Mouse (Mus musculus) G1E (cell line): ENCODE measurements at regions not wholly inside any gene's neighbourhood (a gene's known extent, or its start where the extent isn't known, plus 50 kb on each side); places are given as distances from the start of the nearest gene placed in this dataset.

ENCODE experiments used
- ATAC-seq: 2 replicates; pipeline ENCODE4 v1.8.0; 2016; ENCODE audit warnings: mild to moderate bottlenecking; ENCODE audit not compliant: insufficient number of reproducible peaks, poor library complexity, low FRiP score, severe bottlenecking; ENCODE audit errors: extremely low read depth
- DNase-seq: peaks from one replicate; pipeline ENCODE4 v3.0.0; 2012; ENCODE audit warnings: low spot score
- H3K27me3 ChIP-seq: 2 replicates; pipeline ENCODE4 v1.6.1; 2012; ENCODE audit warnings: mild to moderate bottlenecking, low read length, inconsistent platforms; ENCODE audit not compliant: insufficient read depth
- H3K36me3 ChIP-seq: replicated peaks from 2 replicates; pipeline ENCODE3; 2012; ENCODE audit warnings: mild to moderate bottlenecking, inconsistent platforms
- H3K4me1 ChIP-seq: 2 replicates; pipeline ENCODE4 v1.6.1; 2012; ENCODE audit warnings: low read depth, low read length, inconsistent platforms, mixed read lengths; ENCODE audit not compliant: insufficient read depth
- H3K4me3 ChIP-seq: 2 replicates; pipeline ENCODE4 v1.5.1; 2012; ENCODE audit warnings: low read depth, mild to moderate bottlenecking, inconsistent platforms, low read length, moderate library complexity, mixed read lengths
- H3K9me3 ChIP-seq: replicated peaks from 2 replicates; pipeline ENCODE4 v1.6.1; 2012; ENCODE audit warnings: inconsistent platforms
- CTCF ChIP-seq: IDR thresholded peaks from 2 replicates; pipeline ENCODE4 v1.5.1; 2012; ENCODE audit warnings: low read depth, low read length, inconsistent platforms, mixed read lengths
- GATA1 ChIP-seq: IDR thresholded peaks from 2 replicates; pipeline ENCODE4 v1.6.1; 2012; ENCODE audit warnings: borderline replicate concordance, low read length, inconsistent platforms, mixed read lengths
- GATA2 ChIP-seq: IDR thresholded peaks from 2 replicates; pipeline ENCODE4 v1.6.1; 2012; ENCODE audit warnings: low read depth, low read length, inconsistent platforms, borderline replicate concordance
- POLR2AphosphoS5 ChIP-seq: IDR thresholded peaks from 2 replicates; pipeline ENCODE4 v1.6.1; 2012; ENCODE audit warnings: low read depth, low read length, inconsistent platforms; ENCODE audit not compliant: insufficient replicate concordance
- TAL1 ChIP-seq: conservative IDR thresholded peaks from 2 replicates; pipeline ENCODE4 v1.6.1; 2012; ENCODE audit warnings: low read depth, low read length, inconsistent platforms, mixed read lengths

DNA sequence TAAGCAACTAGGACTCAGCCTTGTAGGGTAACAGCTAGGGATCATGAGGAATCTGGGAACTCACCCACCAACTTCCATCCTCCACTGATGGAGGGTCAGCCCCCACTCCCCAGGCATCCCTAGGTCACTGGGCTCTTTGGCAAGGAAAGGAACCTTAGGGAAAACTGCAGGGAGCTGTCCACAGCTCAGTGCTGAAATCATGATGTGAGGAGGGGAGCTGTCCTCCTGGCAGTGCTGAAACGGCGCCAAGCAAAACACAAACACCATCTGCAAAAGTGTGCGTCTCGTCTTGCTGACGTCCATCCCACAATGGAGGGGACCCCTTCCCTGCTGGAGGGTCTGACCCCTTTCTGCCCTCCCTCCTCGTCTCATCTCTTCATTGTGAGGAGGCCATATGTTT, 68.6 kb upstream of the Rph3a start:
- peaks cover 6% of the 10 kb centered on the region for H3K9me3 ChIP-seq
- H3K4me1 ChIP-seq: no peaks in the 10 kb centered on the region
- TF ChIP-seq CTCF: no peak
- no peak for TF ChIP-seq GATA2
- no peak for TF ChIP-seq GATA1
- TF ChIP-seq POLR2AphosphoS5: no peak
- no peak for TF ChIP-seq TAL1
- H3K36me3 ChIP-seq: no peaks in the 10 kb centered on the region
- no peaks in the 10 kb centered on the region for H3K27me3 ChIP-seq
- DNase-seq (peak; percentile 25), ATAC-seq (no peak)
- H3K4me3 ChIP-seq: no peak overlapping the region

DNA sequence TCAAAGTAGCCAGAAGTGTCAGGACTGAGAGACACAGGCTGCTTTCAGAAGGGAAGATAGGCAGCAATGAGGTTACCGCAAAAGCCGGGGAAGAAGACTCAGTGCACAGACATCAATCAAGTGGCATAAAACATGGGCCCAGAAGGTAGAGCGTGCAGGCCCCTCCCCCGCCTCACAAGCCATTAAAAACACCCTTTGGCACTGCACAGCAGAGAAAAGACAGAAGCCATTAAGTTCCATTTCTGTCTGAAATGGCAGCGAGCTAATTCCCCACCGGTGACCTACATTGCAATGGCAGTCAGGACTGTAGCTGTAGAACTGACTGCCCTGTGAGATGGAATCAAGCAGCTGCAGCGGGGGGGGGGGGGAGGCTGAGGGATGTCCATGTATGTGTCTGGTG, 66.8 kb upstream of the Rph3a start:
- peaks cover 3% of the 10 kb centered on the region for H3K9me3 ChIP-seq
- no peaks in the 10 kb centered on the region for H3K36me3 ChIP-seq
- no peak for TF ChIP-seq GATA1
- TF ChIP-seq CTCF: no peak
- no peak for TF ChIP-seq GATA2
- no peak for TF ChIP-seq POLR2AphosphoS5
- TF ChIP-seq TAL1: no peak
- no peaks in the 10 kb centered on the region for H3K27me3 ChIP-seq
- DNase-seq: no peak
- H3K4me3 ChIP-seq: no peak overlapping the region
- ATAC-seq: no peak
- H3K4me1 ChIP-seq: no peaks in the 10 kb centered on the region

DNA sequence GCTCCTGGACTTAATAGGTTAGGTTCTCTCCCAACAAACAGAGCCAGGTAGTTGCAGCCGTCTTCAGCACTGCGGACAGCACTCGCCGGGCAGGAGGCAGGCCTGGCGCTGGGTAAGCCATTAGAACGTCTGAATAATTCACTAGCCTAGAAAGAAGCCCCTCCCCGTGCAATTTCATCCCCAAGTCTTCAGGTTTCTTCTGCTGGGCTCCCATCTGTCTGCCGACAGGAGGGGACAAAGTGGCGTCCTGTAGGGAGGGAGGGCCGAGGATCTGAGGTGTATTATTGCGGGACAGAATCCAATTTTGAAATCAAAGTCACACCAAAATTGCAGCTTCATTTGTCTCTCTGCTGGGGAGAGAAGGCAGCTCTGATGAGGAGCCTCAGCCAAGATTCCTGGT, 58.9 kb upstream of the Rph3a start:
- no peak for ATAC-seq
- TF ChIP-seq GATA2: no peak
- TF ChIP-seq POLR2AphosphoS5: no peak
- no peak for TF ChIP-seq CTCF
- no peak for TF ChIP-seq TAL1
- no peak for TF ChIP-seq GATA1
- DNase-seq: peak; percentile 5
- Histone ChIP-seq H3K4me3 (no peak overlapping the region), H3K27me3 (no peaks in the 10 kb centered on the region), H3K36me3 (no peaks in the 10 kb centered on the region), H3K9me3 (no peaks in the 10 kb centered on the region), H3K4me1 (no peaks in the 10 kb centered on the region)

DNA sequence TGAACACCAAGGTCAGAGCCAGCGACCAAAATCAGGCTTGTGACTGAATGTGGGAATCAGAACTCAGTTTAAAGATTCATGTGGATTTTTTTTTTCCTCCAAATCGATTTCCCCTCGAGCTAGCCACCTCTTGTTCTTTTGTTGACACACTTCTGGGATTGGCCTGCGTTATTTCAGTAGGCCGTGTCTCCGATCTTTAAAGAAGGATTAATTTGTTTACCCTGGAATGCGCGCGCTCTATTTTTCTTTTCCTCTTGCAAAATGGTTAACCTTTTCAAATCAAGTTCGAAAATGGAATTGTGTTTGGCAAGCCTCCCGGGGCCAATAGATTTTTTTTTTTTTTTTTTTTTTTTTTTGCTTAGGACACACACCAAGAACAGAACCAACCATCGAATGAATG, 54.8 kb upstream of the Rph3a start:
- TF ChIP-seq CTCF: no peak
- no peak for TF ChIP-seq GATA2
- TF ChIP-seq TAL1: no peak
- no peak for TF ChIP-seq GATA1
- no peak for TF ChIP-seq POLR2AphosphoS5
- no peak overlapping the region for H3K4me3 ChIP-seq
- no peaks in the 10 kb centered on the region for H3K36me3 ChIP-seq
- DNase-seq (no peak), ATAC-seq (no peak)
- H3K27me3 ChIP-seq: no peaks in the 10 kb centered on the region
- H3K4me1 ChIP-seq: no peaks in the 10 kb centered on the region
- no peaks in the 10 kb centered on the region for H3K9me3 ChIP-seq

DNA sequence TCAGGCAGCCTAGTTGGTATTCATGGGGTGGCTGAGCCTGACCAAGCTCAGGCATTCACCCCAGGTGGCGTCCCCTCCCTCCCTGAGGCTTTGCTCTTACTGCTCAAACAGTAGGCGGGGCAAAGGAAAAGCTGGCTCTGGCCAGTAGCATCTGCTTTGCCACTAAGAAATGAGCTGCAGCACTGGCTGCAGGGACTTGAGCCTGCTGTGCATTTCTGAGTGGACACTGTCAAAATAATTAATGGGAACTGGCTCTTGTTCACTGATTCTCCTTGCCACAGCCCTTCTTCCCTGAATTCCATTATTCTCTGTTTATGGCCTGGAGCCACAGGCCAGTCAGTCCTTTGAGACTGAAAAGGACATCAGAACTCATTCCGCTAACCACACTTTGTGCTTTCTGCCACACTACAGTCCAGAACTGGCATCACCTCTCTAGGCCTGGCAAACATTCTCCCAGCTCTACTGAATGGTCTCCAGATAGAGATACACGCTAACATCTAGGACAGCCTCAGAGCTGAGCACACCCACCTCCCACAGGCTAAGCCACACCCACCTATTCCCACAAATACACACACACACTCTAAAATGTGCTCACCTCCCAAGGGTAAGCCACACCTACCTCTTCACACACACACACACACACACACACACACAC, 53.2 kb upstream of the Rph3a start:
- TF ChIP-seq TAL1 (no peak), POLR2AphosphoS5 (no peak), CTCF (no peak), GATA1 (no peak), GATA2 (no peak)
- H3K27me3 ChIP-seq: no peaks in the 10 kb centered on the region

DNA sequence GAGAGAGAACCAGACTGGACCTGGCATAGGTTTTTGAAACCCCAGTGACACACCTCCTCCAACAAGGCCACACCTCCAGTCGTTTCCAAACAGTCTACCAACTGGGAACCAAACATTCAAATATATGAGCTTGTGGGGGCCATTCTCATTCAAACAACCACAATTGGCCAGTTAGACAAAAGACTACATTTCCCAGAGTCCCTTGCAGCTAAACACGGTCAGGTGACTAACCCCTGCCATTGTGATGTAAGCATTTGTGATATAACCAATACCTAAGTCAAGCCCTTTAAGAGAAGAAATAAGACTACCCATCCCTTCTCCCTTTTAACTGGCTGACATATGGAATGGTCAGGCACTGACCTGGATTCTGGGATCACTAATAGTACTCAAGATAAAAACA, 51.8 kb upstream of the Rph3a start:
- TF ChIP-seq GATA1 (no peak), CTCF (no peak), TAL1 (no peak), GATA2 (no peak), POLR2AphosphoS5 (no peak)
- no peak for DNase-seq
- ATAC-seq: no peak
- Histone ChIP-seq H3K4me1 (no peaks in the 10 kb centered on the region), H3K9me3 (no peaks in the 10 kb centered on the region), H3K36me3 (no peaks in the 10 kb centered on the region), H3K27me3 (no peaks in the 10 kb centered on the region), H3K4me3 (no peak overlapping the region)

More for the DNA sequence above, 53.2 kb upstream of the Rph3a start:
- H3K4me1 ChIP-seq: no peaks in the 10 kb centered on the region
- ATAC-seq (no peak), DNase-seq (no peak)
- H3K4me3 ChIP-seq: no peak overlapping the region
- no peaks in the 10 kb centered on the region for H3K36me3 ChIP-seq
- no peaks in the 10 kb centered on the region for H3K9me3 ChIP-seq
